In genomic region chr12:91807095-91807494, GRCm38 (mm10) we compare ENCODE assay signal across 17 mouse cellular contexts.
"Had no signal": no experiment of that assay in that cellular context is flagged by ENCODE, and none has a peak within 500 bp of the region (broad histone marks: within the 10 kb centered on the region; RNA-seq: fewer than 3 reads in every experiment).

No protein-coding gene starts in this region.

- H3K9ac ChIP-seq: liver, embryonic 14.5 days; lung, embryonic 14.5 days; midbrain, embryonic 13.5 days; midbrain, embryonic 15.5 days; neural tube, embryonic 13.5 days; neural tube, embryonic 15.5 days had no signal

- H3K27ac ChIP-seq: liver, embryonic 14.5 days; midbrain, embryonic 13.5 days; midbrain, embryonic 15.5 days; neural tube, embryonic 13.5 days; neural tube, embryonic 15.5 days had no signal

- H3K9me3 ChIP-seq: megakaryocyte, embryonic 14.5 days; midbrain, embryonic 13.5 days; midbrain, embryonic 15.5 days; neural tube, embryonic 13.5 days; neural tube, embryonic 15.5 days had no signal

- ATAC-seq: midbrain, embryonic 13.5 days; midbrain, embryonic 15.5 days had no signal

- H3K27me3 ChIP-seq: midbrain, embryonic 13.5 days; midbrain, embryonic 15.5 days; neural tube, embryonic 13.5 days; neural tube, embryonic 15.5 days had no signal

- H3K4me3 ChIP-seq: megakaryocyte, embryonic 14.5 days; midbrain, embryonic 13.5 days; midbrain, embryonic 15.5 days; neural tube, embryonic 13.5 days; neural tube, embryonic 15.5 days had no signal

- DNase-seq: lung, adult 18-20 months; lung, embryonic 14.5 days; lung, postnatal 10 days; lung, postnatal 4 days; retina, postnatal 1 day; right cerebral cortex, adult 18-20 months; right cerebral cortex, postnatal 25 days; right cerebral cortex, postnatal 4 days; spleen, adult 18-20 months; thymus, adult 18-20 months had no signal

- H3K4me1 ChIP-seq: midbrain, embryonic 13.5 days; midbrain, embryonic 15.5 days; neural tube, embryonic 13.5 days; neural tube, embryonic 15.5 days had no signal

- H3K4me2 ChIP-seq: lung, embryonic 14.5 days; midbrain, embryonic 11.5 days; midbrain, embryonic 13.5 days; midbrain, embryonic 15.5 days; neural tube, embryonic 13.5 days; neural tube, embryonic 15.5 days had no signal
